Mouse (Mus musculus) heart, postnatal 14 days (tissue): Measurements from ENCODE around the gene Gm37240. TPM values are rescaled to one million over a fixed set of nuclear protein-coding genes. Genes with fewer than 3 reads are reported as not detected.

ENCODE experiments used
- DNase-seq, 2 experiments: peaks; one replicate each; pipeline ENCODE4 v3.0.0; 2021 to 2022
- intact Hi-C: fragments of 180-260 bp; cut with DNase I; formaldehyde crosslinking; loops from one replicate; pipeline ENCODE4 v1.15.1; 2025
- total RNA-seq, 2 experiments: library from RNA; stranded (reverse); gene quantifications; 2 replicates each; pipeline ENCODE4 v1.2.3; 2021

The Gm37240 gene
- total RNA-seq, 2 experiments from 2014 or later, result 39.0 to 42.7 TPM

DNA sequence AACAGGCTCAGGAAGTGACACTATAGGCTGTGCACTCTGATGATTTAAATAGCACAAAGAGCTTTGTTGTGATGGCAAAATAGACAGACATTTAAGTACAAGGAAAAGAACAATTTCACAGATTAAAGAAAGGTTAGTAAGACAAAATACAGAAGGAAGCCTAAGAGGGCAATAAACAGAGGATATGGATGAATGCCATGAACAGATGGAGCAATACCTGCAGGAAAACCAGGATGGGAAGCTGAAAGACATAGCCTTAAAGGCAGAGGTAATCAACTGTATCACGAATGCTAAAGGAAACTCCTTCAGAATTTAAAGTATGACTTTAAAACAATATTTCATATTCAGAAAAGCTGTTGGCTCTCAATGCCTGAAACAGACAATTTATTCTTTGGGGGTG, 1362.4 kb downstream of the Gm37240 start:
- intact Hi-C loops, result no loop called here
- DNase-seq, result no peak

DNA sequence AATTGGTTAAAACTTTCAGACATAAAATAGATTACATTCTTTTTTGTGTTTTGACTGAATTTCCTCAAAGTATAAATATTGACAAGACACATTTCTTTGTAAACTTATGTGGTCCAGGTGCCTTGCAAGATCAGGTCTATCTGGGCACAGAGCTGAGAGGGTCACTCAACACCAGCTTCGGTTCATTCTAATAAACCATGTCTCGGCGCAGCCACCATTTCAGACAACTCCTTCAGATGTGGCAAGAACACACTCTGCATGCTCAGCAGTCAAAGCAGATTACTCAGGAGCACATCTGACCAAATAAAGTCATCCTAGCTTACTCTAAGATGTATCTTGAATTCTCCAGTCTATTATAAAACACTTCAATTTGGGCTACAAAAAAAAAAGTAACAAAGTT, 1371.2 kb downstream of the Gm37240 start:
- DNase-seq, result no peak
- intact Hi-C loops, result no loop called here

DNA sequence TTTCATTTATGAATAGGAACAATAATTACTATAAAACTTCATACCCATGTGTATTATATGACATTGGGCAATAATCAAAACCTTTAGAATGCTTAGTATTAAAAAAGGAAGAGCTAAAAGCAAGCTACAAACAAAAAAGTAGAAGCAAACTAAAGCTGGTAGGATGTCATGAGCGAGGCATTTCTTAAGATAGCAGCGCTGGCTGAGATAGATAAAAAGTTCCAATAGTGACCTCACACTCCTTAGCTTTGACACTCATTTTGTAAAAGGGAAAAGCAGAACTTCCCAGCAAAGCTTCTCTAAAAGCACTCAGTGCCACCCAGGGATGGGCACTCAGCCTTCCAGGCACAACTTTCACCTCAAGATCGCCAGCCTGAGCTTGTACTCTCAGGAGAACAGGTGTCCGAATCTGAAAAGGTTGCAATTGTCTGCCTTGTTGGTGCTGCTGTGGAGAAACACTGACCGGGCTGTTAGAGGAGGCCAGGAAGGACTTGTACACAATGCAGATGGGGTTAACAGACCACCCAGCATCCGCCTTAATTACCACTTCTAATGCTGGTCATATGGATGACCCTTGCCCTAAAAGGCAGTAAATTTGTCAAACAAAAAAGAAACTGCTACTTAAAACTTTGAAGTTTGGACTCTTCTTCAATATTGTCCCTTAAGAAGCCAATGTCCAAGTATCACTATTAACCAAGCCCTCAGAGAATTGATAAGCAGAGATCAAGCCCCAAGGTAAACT, 1374.4 kb downstream of the Gm37240 start:
- intact Hi-C loops, result no loop called here
- DNase-seq, result no peak

DNA sequence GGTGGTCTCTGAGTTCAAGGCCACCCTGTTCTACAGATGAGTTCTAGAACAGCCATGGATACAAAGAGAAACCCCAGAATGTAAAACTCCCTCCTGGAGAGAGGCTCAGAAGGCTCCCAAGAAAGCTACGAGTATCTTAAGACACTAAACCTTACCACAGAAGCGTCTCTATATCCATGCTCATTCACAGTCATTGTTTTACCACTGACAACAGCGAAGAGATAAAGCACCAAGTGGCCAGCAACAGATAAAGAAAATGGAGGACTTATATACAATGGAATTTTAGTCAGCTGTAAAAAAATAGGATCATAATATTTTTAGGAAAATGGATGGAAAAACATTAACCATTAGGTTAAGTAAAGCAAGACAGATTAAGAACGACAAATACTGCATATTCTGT, 1382.1 kb downstream of the Gm37240 start:
- intact Hi-C loops, result no loop called here

DNA sequence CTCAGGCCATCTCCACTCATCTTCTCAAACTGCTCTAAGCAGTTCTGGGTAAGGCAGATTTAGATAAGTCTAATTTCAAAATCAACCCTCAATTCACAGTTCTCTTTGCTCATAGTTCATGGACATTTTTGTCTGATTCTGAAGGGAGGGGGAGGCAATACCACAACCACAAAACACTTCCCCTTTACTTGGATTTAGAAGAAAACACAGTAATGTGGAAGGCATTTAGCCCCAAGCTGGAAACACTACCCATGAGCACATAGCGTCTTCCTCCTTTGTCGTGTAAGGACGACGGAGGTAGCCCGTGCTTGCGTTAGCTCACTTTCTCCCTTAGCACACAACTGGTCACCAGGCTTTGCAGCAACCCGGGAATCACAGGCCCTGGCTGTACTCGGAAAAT, 1383.0 kb downstream of the Gm37240 start:
- intact Hi-C loops, result no loop called here

More for the DNA sequence above, 1382.1 kb downstream of the Gm37240 start:
- DNase-seq, result no peak

DNA sequence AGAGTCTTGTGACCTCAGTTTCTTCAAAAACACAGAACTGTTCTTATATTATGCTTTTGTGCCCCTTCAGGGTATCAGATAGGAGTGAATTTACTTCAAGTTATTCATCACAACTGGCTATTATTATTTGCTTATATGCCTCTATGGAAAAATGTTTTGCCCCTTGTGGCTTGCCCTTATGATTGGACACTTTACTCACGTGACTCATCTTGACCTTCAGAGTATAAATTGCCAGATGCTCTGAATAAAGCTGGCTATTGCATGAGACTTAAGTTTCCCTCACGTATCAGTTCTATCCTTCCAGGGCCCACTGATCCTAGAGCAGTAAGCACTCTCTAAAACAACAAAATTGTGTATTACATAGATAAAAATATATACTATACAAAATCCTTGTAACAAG, 1385.2 kb downstream of the Gm37240 start:
- no peak for DNase-seq
- intact Hi-C loops, result no loop called here

More for the DNA sequence above, 1383.0 kb downstream of the Gm37240 start:
- no peak for DNase-seq

DNA sequence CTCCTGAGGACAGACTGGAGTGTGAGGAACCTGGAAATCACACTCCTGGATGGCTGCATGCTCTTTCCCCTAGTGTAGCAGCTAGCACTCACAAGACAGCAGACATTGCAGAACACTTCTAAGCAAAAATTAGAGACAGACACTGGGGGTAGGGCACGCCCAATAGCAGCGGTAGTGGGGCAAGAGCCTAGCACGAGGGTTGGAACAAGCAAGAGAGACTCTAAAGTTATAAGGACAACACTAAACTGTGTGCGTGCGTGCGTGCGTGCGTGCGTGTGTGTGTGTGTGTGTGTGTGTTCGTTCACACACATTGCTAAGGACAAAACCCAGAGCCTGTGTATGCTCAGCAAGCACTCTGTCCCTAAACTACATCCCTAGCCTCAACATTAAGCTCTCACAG, 1386.8 kb downstream of the Gm37240 start:
- DNase-seq, result no peak
- intact Hi-C loops, result no loop called here

DNA sequence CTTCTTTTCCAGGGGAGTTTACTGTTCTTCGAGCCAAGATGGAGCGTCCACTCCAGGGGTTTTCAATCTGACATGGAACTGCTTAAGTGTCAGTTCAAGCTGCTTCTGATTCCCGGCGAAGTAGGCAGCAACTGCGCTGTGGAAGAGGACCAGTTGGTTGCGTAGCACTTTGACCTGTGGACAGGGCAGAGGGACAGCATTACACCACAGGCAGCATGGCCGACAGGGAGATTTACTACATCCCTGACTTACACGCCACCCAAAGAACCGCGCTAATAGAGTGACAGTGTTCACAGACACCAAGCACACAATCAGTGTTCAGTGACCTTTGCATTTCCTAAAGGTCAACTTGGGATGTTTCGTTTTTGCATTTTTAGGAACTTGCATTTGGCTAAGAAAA, 1389.6 kb downstream of the Gm37240 start:
- intact Hi-C loops, result no loop called here

DNA sequence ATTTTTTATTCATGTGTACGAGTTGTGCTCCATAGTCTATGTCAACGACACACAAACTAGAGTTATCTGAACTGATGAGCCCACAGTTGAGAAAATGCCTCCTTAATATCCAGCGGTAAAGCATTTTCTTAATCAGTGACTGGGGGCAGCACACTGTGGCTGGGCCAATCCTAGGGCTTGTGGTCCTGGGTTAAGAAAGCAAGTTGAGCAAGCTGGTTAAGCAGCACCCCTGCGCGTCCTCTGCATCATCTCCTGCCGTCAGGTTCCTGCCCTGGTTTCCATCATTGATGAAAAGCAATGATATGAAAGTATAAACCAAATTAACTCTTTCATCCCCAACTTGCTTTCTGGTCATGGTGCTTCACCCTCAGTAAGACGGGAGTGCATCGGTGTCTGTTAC, 1394.7 kb downstream of the Gm37240 start:
- DNase-seq, result no peak
- intact Hi-C loops, result no loop called here

More for the DNA sequence above, 1389.6 kb downstream of the Gm37240 start:
- no peak for DNase-seq

DNA sequence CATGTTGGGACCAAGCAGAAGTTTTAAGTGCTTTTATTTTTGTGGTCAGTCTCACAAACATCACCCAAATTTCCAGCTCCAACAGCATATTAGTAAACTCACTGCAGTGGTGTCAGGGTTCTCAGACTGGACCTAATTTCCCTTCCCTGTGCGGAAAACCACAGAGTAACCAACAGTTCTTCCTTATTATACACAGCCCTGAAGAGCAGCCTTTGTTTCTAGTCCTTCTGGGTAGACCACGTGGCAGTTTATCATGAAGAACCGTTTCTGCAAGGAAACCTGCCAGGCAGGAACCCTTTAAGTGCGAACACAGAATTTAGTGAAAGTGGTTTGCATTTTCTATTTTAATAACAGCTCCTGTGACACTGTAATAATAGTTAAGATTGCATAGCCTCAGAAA, 1395.2 kb downstream of the Gm37240 start:
- DNase-seq, result no peak
- intact Hi-C loops, result no loop called here

DNA sequence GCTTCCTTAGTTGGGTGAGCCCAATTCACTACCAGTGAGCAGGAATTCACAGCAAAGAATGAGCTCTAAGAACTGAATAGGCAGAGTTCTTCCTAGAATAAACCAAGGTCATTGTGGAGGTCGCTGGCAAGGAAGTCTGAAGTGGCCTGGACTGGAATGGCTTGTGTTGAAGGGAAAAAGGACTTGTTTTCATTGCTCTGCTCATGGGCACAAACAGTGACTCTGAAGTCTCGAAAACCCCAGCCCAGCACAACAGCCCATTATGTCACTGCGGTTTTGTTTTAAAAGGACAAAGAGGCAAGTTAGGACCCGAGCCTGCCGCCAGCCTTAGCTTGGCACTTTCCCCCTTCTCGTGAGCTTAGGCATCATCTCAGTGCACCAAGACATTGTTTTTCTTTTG, 1398.6 kb downstream of the Gm37240 start:
- no peak for DNase-seq
- intact Hi-C loops, result no loop called here

DNA sequence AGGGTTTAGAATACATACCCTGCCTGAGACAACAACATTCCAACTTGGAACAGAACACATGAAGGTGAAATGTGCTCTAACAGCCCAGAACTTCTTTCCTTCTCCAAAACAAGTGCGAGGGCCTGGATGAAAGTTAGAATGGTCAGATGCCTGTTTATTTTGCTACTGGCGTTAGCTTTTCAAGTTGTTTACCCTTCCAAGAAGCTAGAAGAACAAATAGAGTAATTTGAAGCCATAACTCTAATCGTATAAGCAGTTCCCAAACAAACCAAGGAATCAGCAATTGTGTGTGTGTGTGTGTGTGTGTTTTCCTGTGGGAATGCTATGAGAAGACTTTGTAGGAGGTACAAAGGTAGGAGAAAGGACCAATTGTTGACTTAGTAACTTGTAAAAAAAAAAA, 1402.4 kb downstream of the Gm37240 start:
- DNase-seq, result no peak
- intact Hi-C loops, result no loop called here

DNA sequence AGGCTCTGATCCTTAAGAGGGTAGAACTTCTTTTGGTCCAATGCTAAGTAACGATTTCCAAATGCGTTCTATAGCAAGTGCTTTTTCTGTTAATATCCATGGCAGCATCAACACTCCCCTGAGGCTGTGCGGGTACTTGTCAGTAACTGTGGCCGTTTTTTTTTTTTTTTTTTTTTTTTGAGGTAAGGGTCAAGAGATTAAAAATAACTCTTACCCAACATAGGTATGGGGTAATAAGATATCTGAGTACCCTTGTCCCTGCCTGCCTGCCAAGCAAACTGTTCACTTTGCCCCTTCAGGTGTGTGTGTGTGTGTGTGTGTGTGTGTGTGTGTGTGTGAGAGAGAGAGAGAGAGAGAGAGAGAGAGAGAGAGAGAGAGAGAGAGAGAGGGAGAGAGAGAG, 1403.0 kb downstream of the Gm37240 start:
- no peak for DNase-seq
- intact Hi-C loops, result no loop called here

DNA sequence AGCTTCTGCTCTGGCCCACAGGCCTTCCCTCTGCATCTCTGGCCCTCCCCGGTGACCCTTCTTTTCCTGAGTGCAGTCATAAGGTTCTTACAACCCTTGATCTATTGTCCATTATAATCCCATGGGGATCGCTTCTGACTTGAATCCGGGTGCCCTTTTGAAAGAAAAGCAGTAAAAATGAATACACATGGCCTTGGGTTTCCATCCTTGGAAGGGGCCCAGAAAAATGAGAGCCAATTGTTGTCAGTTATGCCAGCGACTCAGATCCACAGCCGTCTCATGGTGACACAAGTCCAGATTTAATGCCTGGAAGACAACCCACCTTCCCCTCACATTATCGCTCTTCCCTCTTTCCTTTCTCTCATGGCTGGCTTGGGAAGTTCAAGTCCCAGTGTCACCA, 1405.2 kb downstream of the Gm37240 start:
- intact Hi-C loops, result no loop called here
- no peak for DNase-seq

DNA sequence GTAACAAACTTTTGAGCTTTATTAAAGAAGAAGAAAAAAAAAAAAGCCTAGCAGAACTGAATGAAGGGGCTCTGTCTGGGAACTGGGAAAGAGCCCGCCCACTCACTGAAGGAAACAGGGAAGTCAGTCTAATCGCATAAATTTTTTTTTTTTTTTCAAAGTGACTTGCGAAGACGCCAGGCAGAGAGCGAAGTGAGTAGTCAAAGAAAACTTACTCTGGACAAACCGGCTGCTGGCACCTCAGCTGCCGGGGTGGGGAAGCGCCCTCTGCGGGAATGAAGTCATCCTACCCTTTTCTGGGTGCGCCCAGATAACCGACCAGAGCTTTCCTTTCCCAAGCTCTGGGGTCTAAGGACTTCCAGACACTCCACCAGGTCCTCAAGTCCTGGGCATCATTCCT, 1406.2 kb downstream of the Gm37240 start:
- peak; percentile 41 to 51 for DNase-seq
- intact Hi-C loops, result loop anchor here (1.0 kb wide), 1 partner anchor 129 kb away; no protein-coding TSS in a partner anchor

DNA sequence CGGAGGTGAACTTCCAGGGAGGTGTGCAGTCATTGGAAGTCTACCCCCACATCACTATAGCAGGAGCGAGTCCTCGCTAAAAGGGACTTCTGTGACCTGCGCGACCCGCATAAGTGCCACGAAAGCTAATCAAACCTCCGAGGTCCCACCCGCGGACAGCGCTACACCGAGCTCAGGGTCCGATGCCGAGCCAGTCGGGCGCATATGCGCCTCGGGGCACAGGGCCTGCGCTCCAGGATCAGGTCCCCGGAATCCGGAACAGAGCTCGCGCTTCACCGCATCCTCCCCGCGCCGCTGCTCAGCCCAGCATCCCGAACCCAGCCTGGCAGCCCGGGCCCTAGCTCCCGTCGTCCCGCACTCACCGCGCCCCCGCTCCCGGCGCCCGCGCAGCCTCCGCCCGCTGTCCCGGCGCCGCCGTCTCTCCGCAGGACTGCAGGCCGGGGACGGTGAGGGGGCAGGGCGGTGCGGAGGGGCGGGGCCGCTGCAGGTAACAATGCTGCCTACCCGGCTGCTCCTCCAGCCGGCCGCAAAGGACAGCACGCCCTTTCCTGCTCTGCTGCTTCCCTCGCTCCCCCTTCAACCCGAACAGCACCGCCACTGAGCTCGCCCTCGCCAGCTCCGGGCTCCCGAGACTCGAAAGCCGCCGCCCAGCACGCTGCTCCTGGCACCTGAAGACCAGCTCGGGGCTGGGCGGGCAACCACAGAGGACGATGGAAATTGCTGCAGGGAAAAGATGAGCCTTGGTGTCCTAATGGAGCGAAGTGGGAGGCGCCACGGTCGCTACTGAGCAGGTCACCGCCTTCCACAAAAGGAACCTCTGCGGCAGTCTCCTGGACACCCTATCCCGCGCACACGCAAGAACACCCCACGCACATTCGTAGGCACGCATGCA, 1407.1 kb downstream of the Gm37240 start, which contains the start of gene Fhdc1:
Gene Fhdc1, minus strand, starts transcription at position 424 of the 892 bp plus-strand sequence.
- intact Hi-C loops, result no loop called here
- DNase-seq, result peak; percentile 40 to 50

DNA sequence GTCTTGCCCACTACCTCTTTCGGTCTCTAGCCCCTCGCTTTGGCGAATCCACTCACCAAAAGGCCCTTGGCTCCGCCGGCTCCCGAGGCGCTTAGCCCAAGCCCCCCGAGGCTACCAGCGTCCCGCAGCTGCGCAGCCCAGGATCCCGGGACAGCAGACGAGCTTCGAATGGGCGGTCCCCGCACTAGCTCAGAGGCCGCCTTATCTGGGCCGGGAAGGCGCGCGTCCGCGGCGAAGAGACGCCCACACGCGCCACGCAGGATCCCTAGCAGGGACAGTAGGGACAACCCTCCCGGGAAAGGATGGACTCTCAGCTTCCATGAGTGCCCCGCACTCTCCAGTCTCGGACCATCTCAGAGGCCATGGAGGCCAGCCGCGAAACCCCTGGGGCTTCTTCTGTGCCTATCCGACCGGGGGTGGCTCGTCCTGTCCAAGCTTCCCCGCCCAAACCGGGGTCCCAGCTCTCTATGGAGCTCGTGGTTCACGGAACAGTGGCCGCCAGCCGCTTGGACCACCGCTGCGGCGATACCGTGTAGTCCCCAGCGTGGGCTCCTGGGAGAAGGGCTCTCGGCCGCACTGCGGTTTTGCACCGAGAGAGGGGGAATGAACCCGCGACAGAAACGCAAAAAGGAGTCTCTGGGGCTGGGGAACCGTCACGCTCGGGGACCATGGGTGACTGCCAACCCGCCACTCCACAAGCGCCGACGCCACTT, 1407.9 kb downstream of the Gm37240 start:
- DNase-seq, result peak; percentile 59 to 65
- intact Hi-C loops, result no loop called here

DNA sequence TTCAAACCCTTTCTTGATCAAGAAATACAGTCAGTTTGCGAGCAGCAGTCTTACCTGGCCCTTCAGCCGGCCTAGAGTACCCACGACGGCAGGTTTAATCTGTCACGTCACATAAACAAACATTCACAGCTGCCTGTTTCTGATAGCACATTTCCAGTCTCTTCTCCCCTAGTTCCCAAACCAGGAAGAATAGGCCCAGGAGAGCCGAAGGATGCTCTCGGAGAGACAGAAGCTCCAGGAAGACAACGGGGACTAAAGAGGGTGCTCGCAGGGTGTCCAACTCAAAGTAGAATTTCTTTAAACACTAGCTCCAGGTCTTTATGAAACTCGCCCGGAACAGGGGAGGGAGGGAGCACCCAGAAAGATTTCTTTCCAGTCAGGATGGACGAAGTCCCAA, 1408.4 kb downstream of the Gm37240 start:
- no peak for DNase-seq
- intact Hi-C loops, result no loop called here

DNA sequence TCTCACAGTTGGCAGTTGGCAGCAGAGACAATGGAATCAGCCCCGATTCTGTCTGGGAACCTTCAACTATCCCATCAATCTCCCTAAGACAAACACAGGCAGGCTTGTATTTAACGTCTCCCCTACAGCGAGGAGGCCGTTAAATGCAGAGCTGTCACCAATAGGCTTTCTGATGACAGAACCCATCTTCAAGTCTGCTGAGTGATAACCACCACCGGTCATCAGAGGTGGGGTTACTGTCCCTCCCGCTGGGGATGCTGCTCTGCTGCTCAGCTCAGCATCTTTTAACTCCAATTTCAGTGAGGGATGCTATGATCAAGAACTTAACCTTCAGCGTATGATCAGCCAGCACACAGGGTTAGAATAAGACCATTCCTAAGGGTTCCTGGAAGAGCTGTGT, 1409.1 kb downstream of the Gm37240 start:
- no peak for DNase-seq
- intact Hi-C loops, result no loop called here

DNA sequence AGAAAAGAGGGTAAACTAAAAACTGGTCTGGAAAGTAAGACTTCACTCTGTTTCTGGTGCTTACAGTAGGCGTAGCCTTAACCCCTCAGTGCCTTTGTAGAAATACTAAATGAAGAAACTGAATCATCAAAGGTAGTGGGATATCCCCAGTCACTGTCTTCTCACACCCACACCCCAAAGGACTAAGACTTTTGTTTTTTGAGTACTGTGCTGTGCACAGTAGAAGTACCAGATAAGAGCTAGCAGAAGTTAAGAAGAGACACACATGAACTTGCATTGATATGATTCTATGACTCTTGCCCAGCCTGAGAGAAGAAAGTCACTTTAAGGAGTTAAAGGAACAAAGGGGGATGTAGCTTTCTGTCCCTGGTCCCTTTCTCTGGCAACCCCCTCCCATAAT, 1409.8 kb downstream of the Gm37240 start:
- intact Hi-C loops, result no loop called here
- no peak for DNase-seq
